Mouse (Mus musculus) embryo, embryonic 9.5 days (tissue): ENCODE measurements around the gene Gm10282.
A peak's percentile ranks its signal among the peaks of the same experiment; 100 is the strongest.

ENCODE experiments used
- DNase-seq: peaks from one replicate; pipeline ENCODE4 v3.0.0-alpha.2; 2017; ENCODE audit errors: extremely low spot score

Gene Gm10282

GRCm38 (mm10) chr8:72298928-72299327, 6.1 kb downstream of the Gm10282 start:
- no peak for DNase-seq

- DNase-seq, result no peak
Measured at GRCm38 (mm10) chr8:72296561-72296960, 8.5 kb downstream of the Gm10282 start.

GRCm38 (mm10) chr8:72295679-72296078, 9.4 kb downstream of the Gm10282 start:
- no peak for DNase-seq

GRCm38 (mm10) chr8:72295125-72295524, 9.9 kb downstream of the Gm10282 start:
- no peak for DNase-seq

GRCm38 (mm10) chr8:72293309-72293708, 11.8 kb downstream of the Gm10282 start:
- no peak for DNase-seq

GRCm38 (mm10) chr8:72291104-72291503, 14.0 kb downstream of the Gm10282 start:
- no peak for DNase-seq

GRCm38 (mm10) chr8:72289051-72289450, 16.0 kb downstream of the Gm10282 start:
- no peak for DNase-seq

GRCm38 (mm10) chr8:72285285-72285684, 19.8 kb downstream of the Gm10282 start:
- DNase-seq, result no peak

GRCm38 (mm10) chr8:72281634-72282033, 23.4 kb downstream of the Gm10282 start:
- DNase-seq, result no peak

GRCm38 (mm10) chr8:72279151-72279550, 25.9 kb downstream of the Gm10282 start:
- no peak for DNase-seq

- DNase-seq, result no peak
Measured at GRCm38 (mm10) chr8:72277244-72277643, 27.8 kb downstream of the Gm10282 start.

GRCm38 (mm10) chr8:72273807-72274206, 31.3 kb downstream of the Gm10282 start:
- no peak for DNase-seq

GRCm38 (mm10) chr8:72273111-72273770, 31.8 kb downstream of the Gm10282 start:
- DNase-seq, result no peak

- peak; percentile 43 for DNase-seq
Measured at GRCm38 (mm10) chr8:72272361-72272760, 32.7 kb downstream of the Gm10282 start.

GRCm38 (mm10) chr8:72271691-72272090, 33.4 kb downstream of the Gm10282 start:
- DNase-seq, result no peak

GRCm38 (mm10) chr8:72271051-72271660, 33.9 kb downstream of the Gm10282 start:
- DNase-seq, result no peak

GRCm38 (mm10) chr8:72270606-72271005, 34.5 kb downstream of the Gm10282 start:
- DNase-seq, result no peak

GRCm38 (mm10) chr8:72268356-72268755, 36.7 kb downstream of the Gm10282 start:
- DNase-seq, result peak; percentile 12

- DNase-seq, result no peak
Measured at GRCm38 (mm10) chr8:72267106-72267505, 38.0 kb downstream of the Gm10282 start.

GRCm38 (mm10) chr8:72266671-72267070, 38.4 kb downstream of the Gm10282 start:
- no peak for DNase-seq

GRCm38 (mm10) chr8:72265342-72265741, 39.7 kb downstream of the Gm10282 start:
- DNase-seq, result no peak

GRCm38 (mm10) chr8:72263451-72263850, 41.6 kb downstream of the Gm10282 start:
- DNase-seq, result no peak

GRCm38 (mm10) chr8:72262756-72263155, 42.3 kb downstream of the Gm10282 start:
- DNase-seq, result no peak

GRCm38 (mm10) chr8:72261872-72262271, 43.2 kb downstream of the Gm10282 start:
- no peak for DNase-seq
